ENCODE assay signal across 21 mouse cellular contexts in the genomic region with DNA sequence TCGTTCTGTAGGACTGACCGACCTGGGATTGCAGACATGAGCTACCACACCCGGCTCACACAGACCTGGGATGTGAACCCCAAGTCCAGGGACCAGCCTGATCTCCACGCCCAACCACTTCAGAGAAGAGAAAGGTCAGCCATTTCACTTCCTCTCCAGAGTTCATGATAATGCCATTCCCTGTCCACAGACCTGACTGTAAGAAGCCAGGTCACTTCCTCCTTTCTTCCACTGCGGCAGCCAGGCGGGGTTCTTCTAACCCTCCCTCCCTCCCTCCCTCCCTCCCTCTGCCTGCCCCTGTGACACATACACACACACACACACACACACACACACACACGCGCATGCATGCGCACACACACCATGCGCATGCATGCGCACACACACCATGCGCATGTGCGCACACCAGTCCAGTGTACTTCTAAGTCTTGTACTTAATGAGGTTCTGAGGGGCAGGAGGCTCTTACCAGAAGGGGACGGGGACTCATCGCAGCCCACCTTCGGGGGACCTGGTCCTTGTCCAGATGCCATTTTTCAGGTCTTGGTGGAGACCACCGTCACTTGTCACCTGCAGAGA. TPM values are rescaled to one million over a fixed set of nuclear protein-coding genes. Genes with fewer than 3 reads are reported as not detected.
DNase-seq lines count a peak whose midpoint lies in the region; ATAC-seq and TF ChIP-seq lines count a peak whose summit lies in the region.
"Had no signal": no experiment of that assay in that cellular context is flagged by ENCODE, and none has a peak within 500 bp of the region (broad histone marks: within the 10 kb centered on the region; RNA-seq: fewer than 3 reads in every experiment).

No protein-coding gene starts in this region.

- WGBS in lung, postnatal 0 days, result 88% methylated on average over 17 of the region's 17 CpGs
- WGBS in intestine, postnatal 0 days, result 77% methylated on average over 17 of the region's 17 CpGs

- H3K27me3 ChIP-seq in lung, postnatal 0 days (replicated peaks; ENCODE audit: insufficient read depth, low read length), result no peaks in the 10 kb centered on the region
- no peaks in the 10 kb centered on the region for H3K27me3 ChIP-seq in G1E (ENCODE audit: insufficient read depth, low read length)
- no peaks in the 10 kb centered on the region for H3K27me3 ChIP-seq in intestine, postnatal 0 days (replicated peaks; ENCODE audit: control insufficient read depth, insufficient read depth, low read length)
- H3K27me3 ChIP-seq in splenic B cell, adult 2 months (ENCODE audit: control insufficient read depth, insufficient read depth, low read length, poor library complexity, severe bottlenecking), result no peaks in the 10 kb centered on the region
- H3K27me3 ChIP-seq: kidney, embryonic 15.5 days; limb, embryonic 13.5 days; midbrain, embryonic 15.5 days had no signal

- no peaks in the 10 kb centered on the region for H3K9me3 ChIP-seq in lung, postnatal 0 days (ENCODE audit: low read length)
- no peaks in the 10 kb centered on the region for H3K9me3 ChIP-seq in G1E (replicated peaks)
- no peaks in the 10 kb centered on the region for H3K9me3 ChIP-seq in intestine, postnatal 0 days (ENCODE audit: control insufficient read depth)
- H3K9me3 ChIP-seq: kidney, embryonic 15.5 days; limb, embryonic 13.5 days; midbrain, embryonic 15.5 days had no signal

- DNase-seq in lung, postnatal 0 days (ENCODE audit: low spot score), result peak; percentile 52
- DNase-seq in lung, postnatal 14 days, result no peak
- DNase-seq in G1E (ENCODE audit: low spot score), result peak; percentile 75
- DNase-seq in splenic B cell, adult 2 months (ENCODE audit: low read depth, low spot score), result peak; percentile 67
- DNase-seq in yolk sac, embryonic 10.5 days (ENCODE audit: low spot score), result no peak
- DNase-seq in adrenal gland, postnatal 36 days, result no peak
- DNase-seq: adrenal gland, postnatal 25 days; cerebellum, postnatal 10 days; gastrocnemius, adult 2 months; heart, postnatal 10 days; lung, postnatal 10 days; right cerebral cortex, postnatal 14 days; thymus, postnatal 25 days had no signal

- H3K9ac ChIP-seq in lung, postnatal 0 days (replicated peaks; ENCODE audit: low read depth), result no peak overlapping the region
- H3K9ac ChIP-seq in intestine, postnatal 0 days (ENCODE audit: low read depth, low read length), result no peak overlapping the region
- H3K9ac ChIP-seq: kidney, embryonic 15.5 days; limb, embryonic 13.5 days; midbrain, embryonic 15.5 days had no signal

- TF ChIP-seq CTCF in lung, postnatal 0 days (IDR thresholded peaks at IDR 0.05), result no peak
- TF ChIP-seq CTCF in G1E (IDR thresholded peaks at IDR 0.05; ENCODE audit: low read depth, low read length), result no peak
- no peak for TF ChIP-seq CTCF in intestine, postnatal 0 days (IDR thresholded peaks at IDR 0.05; ENCODE audit: low read depth)

- no peaks in the 10 kb centered on the region; the same call in 1 of the 2 replicates for H3K4me1 ChIP-seq in lung, postnatal 0 days (ENCODE audit: insufficient read depth, low read depth, low read length)
- H3K4me1 ChIP-seq in G1E (ENCODE audit: insufficient read depth, low read depth, low read length), result peaks cover 66% of the 10 kb centered on the region
- H3K4me1 ChIP-seq in intestine, postnatal 0 days (replicated peaks; ENCODE audit: control insufficient read depth, insufficient read depth, low read length), result no peaks in the 10 kb centered on the region

- no peak overlapping the region for H3K4me2 ChIP-seq in lung, postnatal 0 days (replicated peaks; ENCODE audit: low read depth, low read length)
- H3K4me2 ChIP-seq in intestine, postnatal 0 days (replicated peaks; ENCODE audit: low read depth), result no peak overlapping the region
- H3K4me2 ChIP-seq: kidney, embryonic 15.5 days; limb, embryonic 13.5 days; midbrain, embryonic 15.5 days had no signal

- TF ChIP-seq EP300 in lung, postnatal 0 days (IDR thresholded peaks at IDR 0.05), result no peak

- H3K36me3 ChIP-seq in lung, postnatal 0 days (ENCODE audit: insufficient read depth, low read length), result 0 out of 2 replicates have a peak, but pooled peaks cover 7% of the 10 kb centered on the region
- H3K36me3 ChIP-seq in G1E (replicated peaks), result peaks cover 64% of the 10 kb centered on the region
- H3K36me3 ChIP-seq in intestine, postnatal 0 days (ENCODE audit: control insufficient read depth, insufficient read depth), result peaks cover 52% of the 10 kb centered on the region
- H3K36me3 ChIP-seq in splenic B cell, adult 2 months (ENCODE audit: control insufficient read depth, insufficient read depth, low read length, poor library complexity, severe bottlenecking), result peaks cover 6% of the 10 kb centered on the region

- no peak for ATAC-seq in lung, postnatal 0 days
- ATAC-seq in G1E (ENCODE audit: extremely low read depth, insufficient number of reproducible peaks, low FRiP score, poor library complexity, severe bottlenecking), result peak; percentile 22; the same call in 1 of the 2 replicates
- peak; percentile 15; the same call in 1 of the 2 replicates for ATAC-seq in intestine, postnatal 0 days
- ATAC-seq: CD4-positive, CD25-positive, alpha-beta regulatory T cell, adult 4 months; forebrain, embryonic 16.5 days; hindbrain, embryonic 16.5 days; midbrain, embryonic 15.5 days had no signal

- no peak overlapping the region for H3K27ac ChIP-seq in lung, postnatal 0 days (ENCODE audit: low read length)
- H3K27ac ChIP-seq in intestine, postnatal 0 days (ENCODE audit: low read depth, low read length), result peak overlapping the region; percentile 46
- H3K27ac ChIP-seq: gastrocnemius, adult 2 months; kidney, embryonic 15.5 days; layer of hippocampus, adult 2 months; limb, embryonic 13.5 days; midbrain, embryonic 15.5 days had no signal

- no peak overlapping the region for H3K4me3 ChIP-seq in lung, postnatal 0 days (ENCODE audit: low read depth, low read length)
- peak overlapping the region; percentile 39; the same call in 1 of the 2 replicates for H3K4me3 ChIP-seq in G1E (ENCODE audit: low read depth, low read length)
- no peak overlapping the region for H3K4me3 ChIP-seq in intestine, postnatal 0 days (ENCODE audit: low read depth, low read length)
- H3K4me3 ChIP-seq: gastrocnemius, adult 2 months; kidney, embryonic 15.5 days; layer of hippocampus, adult 2 months; limb, embryonic 13.5 days; midbrain, embryonic 15.5 days had no signal

RNA-seq across cellular contexts. Expression of a gene that starts 3.4 kb away (rescaled TPM):
- 3.8 and 4.0 TPM in 2 replicates for polyA plus RNA-seq in lung, postnatal 0 days (2015; fragmentation: Nextera tagmentation; extraction: Ambion mirVana)
- total RNA-seq in G1E (2014; fragmentation: Nextera tagmentation) (231 and 242 TPM in 2 replicates), G1E (2017) (57.5 and 64.5 TPM in 2 replicates)
- 222 and 227 TPM in 2 replicates for polyA plus RNA-seq in G1E (2012)
- polyA plus RNA-seq in intestine, postnatal 0 days (2015; fragmentation: Nextera tagmentation; extraction: Ambion mirVana), result 18.1 and 18.2 TPM in 2 replicates
- 10 to 100 TPM; 29.3 to 42.4 TPM for total RNA-seq in adrenal gland, postnatal 36 days (2021)

RNA-seq across cellular contexts. Expression of a gene that starts 31.7 kb away (rescaled TPM):
- polyA plus RNA-seq in lung, postnatal 0 days (2015; fragmentation: Nextera tagmentation; extraction: Ambion mirVana), result 3.6 and 3.9 TPM in 2 replicates
- 2.7 and 3.2 TPM in 2 replicates for total RNA-seq in G1E (2014; fragmentation: Nextera tagmentation)
- total RNA-seq in G1E (2017), result 6.9 and 7.1 TPM in 2 replicates
- polyA plus RNA-seq in G1E (2012), result 4.7 and 4.9 TPM in 2 replicates
- polyA plus RNA-seq in intestine, postnatal 0 days (2015; fragmentation: Nextera tagmentation; extraction: Ambion mirVana), result 6.1 and 7.2 TPM in 2 replicates
- total RNA-seq in adrenal gland, postnatal 36 days (2021), result 1 to 10 TPM; 5.9 to 6.3 TPM

RNA-seq across cellular contexts. Expression of a gene that starts 52.4 kb away (rescaled TPM):
- polyA plus RNA-seq in lung, postnatal 0 days (2015; fragmentation: Nextera tagmentation; extraction: Ambion mirVana), result 9.3 and 9.9 TPM in 2 replicates
- total RNA-seq in G1E (2014; fragmentation: Nextera tagmentation), result 3.6 and 4.4 TPM in 2 replicates
- total RNA-seq in G1E (2017), result 25.6 and 27.5 TPM in 2 replicates
- 10.9 and 11.1 TPM in 2 replicates for polyA plus RNA-seq in G1E (2012)
- polyA plus RNA-seq in intestine, postnatal 0 days (2015; fragmentation: Nextera tagmentation; extraction: Ambion mirVana), result 6.5 and 6.7 TPM in 2 replicates
- total RNA-seq in adrenal gland, postnatal 36 days (2021), result 10 to 100 TPM in 1 of 2 experiments, 1 to 10 TPM in 1; 9.9 to 10.5 TPM

Comparison
In these comparisons a context has a peak if more than half of its experiments do, and no peak if none do; other contexts are left out.
1. DNase-seq: peak in lung, postnatal 0 days (single experiment), G1E (single experiment) and splenic B cell, adult 2 months (single experiment); none in lung, postnatal 14 days (single experiment), yolk sac, embryonic 10.5 days (single experiment) and adrenal gland, postnatal 36 days (0 of 2).
2. RNA of a gene that starts 3.4 kb away (polyA plus RNA-seq): 222 to 227 TPM in G1E; 18.1 to 18.2 TPM in intestine, postnatal 0 days and 3.8 to 4.0 TPM in lung, postnatal 0 days; every median in the first group is over 10 times any median in the second.